Mouse (Mus musculus) G1E (cell line): ENCODE results near the gene 4930402F06Rik. TPM values are rescaled to one million over a fixed set of nuclear protein-coding genes. Genes with fewer than 3 reads are reported as not detected.
A peak's percentile ranks its signal among the peaks of the same experiment; 100 is the strongest.

ENCODE experiments used
- ATAC-seq: 2 replicates; pipeline ENCODE4 v1.8.0; 2016; ENCODE audit warnings: mild to moderate bottlenecking; ENCODE audit not compliant: insufficient number of reproducible peaks, poor library complexity, low FRiP score, severe bottlenecking; ENCODE audit errors: extremely low read depth
- DNase-seq: peaks from one replicate; pipeline ENCODE4 v3.0.0; 2012; ENCODE audit warnings: low spot score
- H3K27me3 ChIP-seq: 2 replicates; pipeline ENCODE4 v1.6.1; 2012; ENCODE audit warnings: mild to moderate bottlenecking, low read length, inconsistent platforms; ENCODE audit not compliant: insufficient read depth
- H3K36me3 ChIP-seq: replicated peaks from 2 replicates; pipeline ENCODE3; 2012; ENCODE audit warnings: mild to moderate bottlenecking, inconsistent platforms
- H3K4me1 ChIP-seq: 2 replicates; pipeline ENCODE4 v1.6.1; 2012; ENCODE audit warnings: low read depth, low read length, inconsistent platforms, mixed read lengths; ENCODE audit not compliant: insufficient read depth
- H3K4me3 ChIP-seq: 2 replicates; pipeline ENCODE4 v1.5.1; 2012; ENCODE audit warnings: low read depth, mild to moderate bottlenecking, inconsistent platforms, low read length, moderate library complexity, mixed read lengths
- H3K9me3 ChIP-seq: replicated peaks from 2 replicates; pipeline ENCODE4 v1.6.1; 2012; ENCODE audit warnings: inconsistent platforms
- CTCF ChIP-seq: IDR thresholded peaks from 2 replicates; pipeline ENCODE4 v1.5.1; 2012; ENCODE audit warnings: low read depth, low read length, inconsistent platforms, mixed read lengths
- GATA1 ChIP-seq: IDR thresholded peaks from 2 replicates; pipeline ENCODE4 v1.6.1; 2012; ENCODE audit warnings: borderline replicate concordance, low read length, inconsistent platforms, mixed read lengths
- GATA2 ChIP-seq: IDR thresholded peaks from 2 replicates; pipeline ENCODE4 v1.6.1; 2012; ENCODE audit warnings: low read depth, low read length, inconsistent platforms, borderline replicate concordance
- POLR2AphosphoS5 ChIP-seq: IDR thresholded peaks from 2 replicates; pipeline ENCODE4 v1.6.1; 2012; ENCODE audit warnings: low read depth, low read length, inconsistent platforms; ENCODE audit not compliant: insufficient replicate concordance
- TAL1 ChIP-seq: conservative IDR thresholded peaks from 2 replicates; pipeline ENCODE4 v1.6.1; 2012; ENCODE audit warnings: low read depth, low read length, inconsistent platforms, mixed read lengths
- polyA plus RNA-seq: library from polyadenylated mRNA; stranded (reverse); fragments of >175 nt; gene quantifications from 2 replicates; pipeline ENCODE4 v1.2.3, GENCODE M21; 2012
- total RNA-seq, 2 experiments: library from RNA; stranded (forward) in 1 of 2; stranded (reverse) in 1 of 2; fragments of 200-1000 nt in 1 of 2; fragments of >200 nt in 1 of 2; fragmentation: Nextera tagmentation in 1 of 2; gene quantifications; 2 replicates each; pipeline ENCODE4 v1.2.3; 2014 to 2017

The 4930402F06Rik gene
- total and polyA plus RNA-seq, 3 experiments, result not detected

DNA sequence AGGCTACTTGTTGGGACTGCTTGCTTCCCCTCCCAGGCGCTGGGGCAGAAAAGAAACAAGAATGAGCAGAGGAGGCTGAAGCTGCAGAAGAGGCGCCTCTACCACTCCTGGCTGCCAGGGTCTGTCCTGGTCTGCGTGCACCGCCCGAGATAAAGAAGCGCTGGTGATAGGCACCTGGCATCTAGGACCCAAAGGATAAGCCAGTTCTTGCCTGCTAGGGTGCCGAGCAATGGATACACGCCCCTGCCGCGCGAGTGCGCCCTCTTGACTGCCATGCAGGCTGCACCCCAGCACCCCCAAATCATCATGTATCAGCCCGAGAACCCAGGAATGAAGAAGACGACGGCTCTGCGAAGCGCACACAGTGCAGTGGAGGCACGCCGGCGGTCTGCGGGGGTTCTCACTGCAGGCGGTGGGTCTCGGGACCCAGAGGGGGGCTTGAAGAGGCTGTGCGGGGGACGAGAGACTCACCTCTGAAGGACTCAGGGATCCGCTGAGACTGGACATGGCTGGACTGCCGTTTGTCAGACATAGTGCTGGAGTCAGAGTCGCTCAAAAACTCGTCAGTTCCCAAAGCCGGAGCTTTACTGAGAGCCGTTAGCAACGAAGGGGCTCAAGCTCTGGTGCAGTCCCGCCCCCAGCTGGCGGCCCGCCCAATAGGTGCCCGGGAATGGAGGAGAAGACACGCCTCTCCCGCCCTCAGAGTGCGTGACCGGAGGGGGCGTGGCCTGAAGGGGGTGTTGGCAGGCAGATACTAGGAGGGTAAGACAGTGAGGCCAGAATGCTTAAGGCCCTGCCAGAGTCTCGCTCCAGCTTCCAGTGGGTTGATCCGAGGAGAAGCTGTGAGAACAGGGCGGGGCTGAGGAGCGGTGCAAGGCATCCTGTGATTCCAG lies 60.3 kb downstream of the 4930402F06Rik start, which contains the start of gene Stom:
TSS of gene Stom (minus strand) at position 589 of the 893 bp plus-strand sequence.
- TF ChIP-seq POLR2AphosphoS5, result no peak
- TF ChIP-seq TAL1, result peak; percentile 54; the same call in 1 of the 2 replicates
- ATAC-seq (peak; percentile 97), DNase-seq (peak; percentile 94)
- Histone ChIP-seq H3K27me3 (peaks cover 1% of the 10 kb centered on the region; the same call in 1 of the 2 replicates), H3K9me3 (no peaks in the 10 kb centered on the region), H3K36me3 (peaks cover 2% of the 10 kb centered on the region), H3K4me3 (peak within 1 kb of the TSS; percentile 73), H3K4me1 (peaks cover 48% of the 10 kb centered on the region)

GRCm38 (mm10) chr2:35335620-35336019 lies 61.4 kb downstream of the 4930402F06Rik start:
- peaks cover 2% of the 10 kb centered on the region for H3K36me3 ChIP-seq
- TF ChIP-seq POLR2AphosphoS5 (no peak), GATA1 (no peak), GATA2 (no peak)
- no peak for ATAC-seq

DNA sequence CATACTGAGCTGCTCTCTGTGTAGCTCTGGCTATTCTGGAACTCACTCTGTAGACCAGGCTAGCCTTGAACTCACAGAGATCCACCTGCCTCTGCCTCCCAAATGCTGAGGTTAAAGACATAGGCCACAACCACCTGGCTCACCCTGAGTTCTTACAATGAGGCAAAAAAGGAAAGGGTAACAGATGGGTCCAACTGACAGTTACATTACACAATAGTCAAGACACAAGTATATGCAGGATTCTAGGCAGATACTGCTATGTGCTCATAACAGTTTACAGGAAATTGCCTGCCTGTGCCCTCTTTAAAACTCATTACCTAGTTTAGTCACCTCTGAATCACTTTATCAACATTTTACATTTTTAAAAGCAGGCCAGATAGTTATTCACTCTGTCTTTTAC lies 63.3 kb downstream of the 4930402F06Rik start:
- H3K4me3 ChIP-seq, result no peak overlapping the region
- no peaks in the 10 kb centered on the region for H3K9me3 ChIP-seq
- TF ChIP-seq POLR2AphosphoS5 (no peak), TAL1 (no peak), GATA1 (no peak), CTCF (no peak), GATA2 (no peak)
- DNase-seq (no peak), ATAC-seq (no peak)
- H3K36me3 ChIP-seq, result peaks cover 2% of the 10 kb centered on the region
- peaks cover 63% of the 10 kb centered on the region for H3K4me1 ChIP-seq
- no peaks in the 10 kb centered on the region for H3K27me3 ChIP-seq

More at GRCm38 (mm10) chr2:35335620-35336019, 61.4 kb downstream of the 4930402F06Rik start:
- Histone ChIP-seq H3K4me3 (peak overlapping the region; percentile 73; the same call in 1 of the 2 replicates), H3K9me3 (no peaks in the 10 kb centered on the region), H3K27me3 (no peaks in the 10 kb centered on the region), H3K4me1 (peaks cover 48% of the 10 kb centered on the region)
- DNase-seq, result no peak

- peaks cover 2% of the 10 kb centered on the region for H3K36me3 ChIP-seq
- ATAC-seq (no peak), DNase-seq (no peak)
- H3K27me3 ChIP-seq, result no peaks in the 10 kb centered on the region
- TF ChIP-seq GATA2, result no peak
- no peak for TF ChIP-seq TAL1
- no peak for TF ChIP-seq POLR2AphosphoS5
- no peak for TF ChIP-seq CTCF
- TF ChIP-seq GATA1, result no peak
- H3K9me3 ChIP-seq, result no peaks in the 10 kb centered on the region
- peaks cover 74% of the 10 kb centered on the region for H3K4me1 ChIP-seq
- H3K4me3 ChIP-seq, result no peak overlapping the region
Observed at GRCm38 (mm10) chr2:35331205-35331604, 65.8 kb downstream of the 4930402F06Rik start.

- Histone ChIP-seq H3K4me3 (no peak overlapping the region), H3K27me3 (no peaks in the 10 kb centered on the region), H3K9me3 (no peaks in the 10 kb centered on the region), H3K4me1 (peaks cover 61% of the 10 kb centered on the region), H3K36me3 (peaks cover 16% of the 10 kb centered on the region)
- no peak for ATAC-seq
- TF ChIP-seq TAL1 (no peak), POLR2AphosphoS5 (no peak), GATA1 (no peak), CTCF (no peak)
- DNase-seq, result no peak
Observed at GRCm38 (mm10) chr2:35329061-35329460, 67.9 kb downstream of the 4930402F06Rik start.

- Histone ChIP-seq H3K9me3 (no peaks in the 10 kb centered on the region), H3K36me3 (peaks cover 24% of the 10 kb centered on the region), H3K4me3 (peak overlapping the region; percentile 55; the same call in 1 of the 2 replicates), H3K27me3 (no peaks in the 10 kb centered on the region), H3K4me1 (peaks cover 55% of the 10 kb centered on the region)
- DNase-seq (no peak), ATAC-seq (no peak)
- TF ChIP-seq CTCF (no peak), POLR2AphosphoS5 (no peak), TAL1 (no peak), GATA1 (no peak), GATA2 (no peak)
Observed at GRCm38 (mm10) chr2:35328064-35328792, 68.7 kb downstream of the 4930402F06Rik start.
